Mouse (Mus musculus) T-helper 1 cell (primary cell): ENCODE measurements around the gene Txlng.
"Not testable (repeated sequence)": the region's sequence is repeated elsewhere in the genome, so short reads cannot be mapped to it uniquely, and the experiment has no call there.

Experiments used
- in situ Hi-C: fragments of 300-600 bp; cut with MboI, MseI; formaldehyde crosslinking; loops from one replicate; pipeline ENCODE4 v1.15.1; 2025; ENCODE audit warnings: high pct_unique_total_duplicates

Gene Txlng

DNA sequence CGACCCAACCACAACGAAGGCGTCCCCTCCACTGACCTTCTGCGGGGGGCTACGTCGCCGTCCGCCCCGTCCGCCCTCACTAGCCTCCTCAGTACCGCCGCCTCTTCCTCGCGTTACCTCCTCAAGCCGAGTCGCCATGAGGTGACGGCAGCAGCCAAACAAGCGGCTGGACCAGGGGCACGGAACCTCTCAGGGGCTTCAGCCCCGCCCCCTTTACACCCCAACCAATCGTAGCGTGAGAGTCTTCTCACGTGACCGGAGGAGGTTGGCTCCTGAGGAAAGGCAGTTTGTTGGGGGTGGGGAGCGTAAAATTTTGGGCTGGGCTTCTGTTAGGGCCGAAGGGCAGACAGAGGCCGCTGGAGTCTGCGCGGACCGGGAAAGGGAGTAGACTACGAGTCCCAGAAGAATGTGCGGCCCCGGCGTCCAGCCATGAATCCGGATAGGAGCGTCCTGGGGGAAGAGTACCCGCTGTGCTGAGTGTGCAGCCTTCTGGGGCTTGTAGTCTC lies at the start of gene Txlng:
Gene Txlng (minus strand): TSS at position 252 of the 506 bp plus-strand sequence.
- in situ Hi-C loops = no loop called here

DNA sequence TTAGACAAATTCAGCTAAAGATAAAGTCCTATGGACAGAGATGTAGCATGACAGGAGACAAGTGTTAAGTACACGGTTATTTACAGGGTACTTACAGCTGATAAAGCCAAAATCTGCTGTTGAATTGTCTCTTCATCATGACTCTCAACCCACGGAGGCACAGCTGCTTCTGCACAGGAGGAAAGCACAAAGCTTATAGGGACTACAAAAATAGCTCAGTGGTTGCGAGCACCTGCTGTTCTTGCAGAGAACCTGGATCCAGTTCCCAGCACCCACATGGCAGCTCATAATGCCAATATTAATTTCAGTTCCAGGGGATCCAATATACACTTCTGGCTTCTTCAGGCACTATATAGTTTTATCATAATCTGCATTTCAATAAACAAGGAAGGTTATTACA lies 49.0 kb upstream of the Txlng start:
- in situ Hi-C loops = no loop called here

- in situ Hi-C loops = no loop called here
These were observed 44.5 kb upstream of the Txlng start for GRCm38 (mm10) chrX:162873761-162874160.

DNA sequence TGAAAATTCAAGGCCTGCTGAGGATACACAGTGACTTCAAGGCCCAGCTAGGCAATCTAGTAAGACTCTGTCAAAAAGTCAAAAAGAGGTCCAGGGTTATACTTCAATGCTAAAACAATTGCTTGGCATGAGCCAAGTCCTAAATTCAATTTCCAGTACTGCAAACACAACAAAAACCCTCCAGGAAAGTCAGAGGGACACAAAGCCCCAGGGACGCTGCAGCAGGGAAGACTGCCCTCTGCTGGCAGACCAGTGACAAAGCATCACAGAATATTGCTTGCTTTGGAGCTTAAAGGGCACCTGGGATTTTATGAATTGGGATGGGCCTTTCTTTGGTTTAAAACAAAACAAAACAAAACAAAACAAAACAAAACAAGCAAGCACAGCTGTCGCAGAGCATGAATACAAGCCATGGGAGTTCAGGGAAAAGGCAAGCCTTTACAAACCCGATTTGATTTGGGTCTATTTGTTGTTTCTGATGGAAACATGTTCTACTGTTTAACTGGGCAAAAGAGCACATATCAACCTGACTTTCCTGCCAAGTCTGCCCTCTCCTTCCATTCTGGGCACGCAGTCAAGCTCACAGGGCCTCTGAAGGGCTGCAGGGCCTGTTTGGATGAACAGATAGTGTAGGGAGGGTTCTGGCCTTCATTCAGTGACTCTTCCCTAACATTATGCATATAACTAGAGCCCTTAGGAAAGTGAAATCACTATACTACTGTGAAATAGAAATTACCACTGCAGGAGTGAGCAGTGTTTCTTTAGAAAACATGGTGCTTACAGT lies 42.7 kb upstream of the Txlng start:
- in situ Hi-C loops = no loop called here

DNA sequence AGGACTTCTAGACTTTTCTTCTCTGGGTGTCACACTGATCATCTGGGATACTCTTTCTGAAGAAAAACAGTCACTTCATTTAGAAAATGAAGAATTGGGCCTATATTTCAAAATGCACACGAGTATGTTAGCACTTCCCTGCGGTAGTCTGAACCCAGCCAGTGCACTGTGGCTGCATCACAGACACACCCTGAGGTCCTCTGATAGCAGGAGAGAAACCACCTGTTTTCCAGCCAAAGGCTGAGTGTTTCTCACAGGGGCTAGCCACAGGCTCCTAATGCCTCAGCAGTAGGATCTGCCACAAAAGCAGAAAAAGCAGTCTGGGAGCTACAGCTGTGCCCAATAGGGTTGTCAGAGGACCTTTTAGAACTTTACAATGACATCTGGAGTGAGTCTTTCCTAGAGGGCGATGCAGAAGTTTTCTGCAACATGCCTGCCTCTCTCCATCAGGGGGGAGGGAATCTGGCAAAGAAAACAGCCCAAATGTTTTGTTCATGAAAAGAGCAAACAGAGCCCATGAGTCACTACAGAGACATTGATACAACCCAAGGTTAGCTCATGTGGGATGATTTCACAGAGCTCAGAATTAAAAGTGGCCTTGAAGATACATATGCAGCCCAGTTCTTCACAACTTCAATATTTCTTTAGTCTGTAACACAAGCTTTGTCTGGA lies 39.2 kb upstream of the Txlng start:
- in situ Hi-C loops = no loop called here

DNA sequence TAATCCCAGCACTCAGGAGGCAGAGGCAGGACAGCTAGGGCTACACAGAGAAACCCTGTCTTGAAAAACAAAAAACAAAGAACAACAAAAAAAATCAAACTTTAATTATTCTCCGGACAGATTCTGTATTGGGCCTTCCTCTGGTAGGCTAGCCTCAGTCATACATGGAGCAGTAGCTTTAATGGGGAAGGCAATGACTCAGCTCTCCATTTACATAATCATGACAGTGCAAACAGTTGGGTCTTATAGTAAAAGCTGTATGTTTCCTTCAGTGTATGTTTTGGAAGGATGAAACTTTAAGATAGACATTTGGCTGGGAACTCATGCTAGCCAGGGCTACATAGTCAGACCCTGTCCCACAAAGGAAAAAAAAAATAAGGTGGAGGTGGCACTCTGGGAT lies 19.4 kb upstream of the Txlng start:
- in situ Hi-C loops = no loop called here

- in situ Hi-C loops = no loop called here
These were observed 16.3 kb upstream of the Txlng start for GRCm38 (mm10) chrX:162845531-162845930.

GRCm38 (mm10) chrX:162844447-162845100 lies 15.3 kb upstream of the Txlng start:
- in situ Hi-C loops = no loop called here

DNA sequence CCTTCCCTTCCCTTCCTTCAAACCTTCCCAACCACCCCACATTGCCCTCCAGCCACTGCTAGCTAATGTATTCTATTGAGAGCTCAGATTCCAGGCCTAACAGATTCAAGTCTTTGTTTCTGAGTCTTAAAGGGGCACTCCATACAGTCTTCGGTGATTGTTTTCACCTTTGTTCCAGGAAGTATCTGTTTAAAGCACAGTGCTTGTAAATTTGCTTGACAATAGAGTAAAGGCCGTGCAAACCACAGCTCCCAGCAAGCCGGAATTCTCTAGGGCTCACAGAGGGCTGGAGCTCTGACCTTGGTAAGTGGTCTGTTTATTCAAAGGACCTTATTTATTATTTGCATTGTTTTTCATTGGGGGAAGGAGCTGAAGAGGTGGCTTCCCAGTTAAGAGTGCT lies 2.8 kb upstream of the Txlng start:
- in situ Hi-C loops = no loop called here

GRCm38 (mm10) chrX:162831542-162831941 lies 2.3 kb upstream of the Txlng start:
- in situ Hi-C loops = no loop called here

DNA sequence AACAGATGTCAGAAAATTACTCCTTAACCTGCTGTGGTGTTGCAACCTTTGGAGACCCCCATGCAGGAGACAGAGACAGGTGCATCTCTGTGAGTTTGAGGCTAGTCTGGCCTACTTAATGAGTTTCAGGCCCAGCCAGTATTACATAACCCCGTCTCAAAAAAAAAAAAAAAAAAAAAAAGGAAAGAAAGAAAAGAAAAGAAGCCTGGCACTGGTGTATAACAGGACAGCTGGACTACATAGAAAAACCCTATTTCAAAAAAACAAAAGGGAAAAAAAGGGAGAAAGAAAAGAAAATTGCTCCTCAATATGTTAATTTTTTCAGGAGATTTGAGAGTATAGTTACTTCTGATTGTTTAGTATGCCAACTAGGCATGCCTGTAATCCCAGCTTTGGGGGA lies 1.8 kb upstream of the Txlng start:
- in situ Hi-C loops = no loop called here

DNA sequence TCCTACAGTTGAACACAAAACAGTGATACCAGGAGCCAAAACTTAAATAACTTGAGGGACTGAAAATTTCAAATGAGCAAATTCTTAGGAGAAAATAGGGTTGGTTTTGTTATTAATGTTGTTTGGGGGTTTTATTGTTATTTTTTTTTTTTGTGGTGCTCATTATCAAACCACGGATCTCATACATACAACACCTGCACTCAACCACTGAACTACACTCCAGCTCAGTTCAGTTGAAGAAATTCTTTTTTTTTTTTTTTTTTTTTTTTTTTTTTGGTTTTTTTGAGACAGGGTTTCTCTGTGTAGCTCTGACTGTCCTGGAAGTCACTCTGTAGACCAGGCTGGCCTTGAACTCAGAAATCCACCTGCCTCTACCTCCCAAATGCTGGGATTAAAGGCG lies 1.1 kb upstream of the Txlng start:
- in situ Hi-C loops = not testable (repeated sequence)

GRCm38 (mm10) chrX:162829741-162830140 lies 487 bp upstream of the Txlng start:
- in situ Hi-C loops = no loop called here

DNA sequence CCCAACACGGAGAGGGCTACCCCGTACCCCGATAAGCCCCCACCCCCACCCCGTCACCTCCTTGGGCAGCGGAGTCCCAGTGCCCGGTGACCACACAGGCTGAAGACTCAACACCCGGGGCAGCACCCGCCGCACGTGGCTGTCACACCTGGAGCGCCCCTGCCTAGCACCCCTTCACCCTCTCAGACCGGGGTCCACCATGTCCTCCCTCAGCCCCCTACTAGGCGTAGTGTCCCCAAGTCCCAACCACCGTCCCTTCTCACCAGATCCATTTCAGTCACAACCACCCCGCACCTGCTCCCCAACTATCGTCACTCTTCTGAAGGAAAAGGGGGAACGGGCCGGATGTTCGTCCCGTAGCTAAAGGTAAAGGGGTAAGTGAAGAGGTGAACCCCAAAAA lies 471 bp downstream of the Txlng start:
- in situ Hi-C loops = no loop called here

- in situ Hi-C loops = no loop called here
These were observed 1.2 kb downstream of the Txlng start for GRCm38 (mm10) chrX:162828016-162828415.

DNA sequence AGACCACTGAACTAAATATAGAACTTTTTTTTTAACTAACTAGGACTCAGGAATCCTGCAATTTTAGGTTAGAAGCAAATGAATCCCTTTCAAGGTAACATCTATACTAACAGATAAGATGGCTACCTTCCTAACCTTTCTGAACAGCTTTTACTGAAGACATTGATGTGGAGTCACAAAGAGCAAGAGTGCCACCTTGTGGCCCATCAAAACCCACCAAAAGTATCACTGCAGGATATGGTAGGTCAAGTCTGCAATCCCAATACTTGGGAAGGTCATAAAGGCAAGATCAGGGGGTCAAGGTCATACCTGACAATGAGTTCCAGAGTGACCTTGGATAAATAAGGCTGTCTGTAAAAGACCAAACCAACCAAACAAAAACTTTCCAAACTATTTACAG lies 28.9 kb downstream of the Txlng start:
- in situ Hi-C loops = no loop called here

- in situ Hi-C loops = not testable (repeated sequence)
These were observed 37.9 kb downstream of the Txlng start for GRCm38 (mm10) chrX:162791392-162791791.

- in situ Hi-C loops = no loop called here
These were observed 40.9 kb downstream of the Txlng start for GRCm38 (mm10) chrX:162788372-162788771.

DNA sequence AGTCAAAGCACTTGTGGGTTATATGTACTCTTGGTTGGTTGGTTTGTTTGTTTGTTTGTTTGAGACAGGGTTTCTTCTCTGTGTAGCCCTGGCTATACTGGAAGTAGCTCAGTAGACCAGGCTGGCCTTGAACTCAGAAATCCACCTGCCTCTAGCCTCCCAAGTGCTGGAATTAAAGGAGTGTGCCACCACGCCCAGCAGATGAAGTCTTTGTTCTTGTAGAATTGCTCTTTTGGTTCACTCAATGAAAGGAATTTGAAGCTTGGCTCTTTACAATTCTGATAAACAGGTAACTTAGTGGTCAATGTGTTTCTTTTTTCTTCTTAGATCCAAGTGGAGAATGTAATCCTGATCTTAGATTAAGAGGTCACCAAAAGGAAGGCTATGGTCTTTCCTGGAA lies 58.5 kb downstream of the Txlng start:
- in situ Hi-C loops = no loop called here

- in situ Hi-C loops = no loop called here
These were observed 67.4 kb downstream of the Txlng start for GRCm38 (mm10) chrX:162761716-162762395.

DNA sequence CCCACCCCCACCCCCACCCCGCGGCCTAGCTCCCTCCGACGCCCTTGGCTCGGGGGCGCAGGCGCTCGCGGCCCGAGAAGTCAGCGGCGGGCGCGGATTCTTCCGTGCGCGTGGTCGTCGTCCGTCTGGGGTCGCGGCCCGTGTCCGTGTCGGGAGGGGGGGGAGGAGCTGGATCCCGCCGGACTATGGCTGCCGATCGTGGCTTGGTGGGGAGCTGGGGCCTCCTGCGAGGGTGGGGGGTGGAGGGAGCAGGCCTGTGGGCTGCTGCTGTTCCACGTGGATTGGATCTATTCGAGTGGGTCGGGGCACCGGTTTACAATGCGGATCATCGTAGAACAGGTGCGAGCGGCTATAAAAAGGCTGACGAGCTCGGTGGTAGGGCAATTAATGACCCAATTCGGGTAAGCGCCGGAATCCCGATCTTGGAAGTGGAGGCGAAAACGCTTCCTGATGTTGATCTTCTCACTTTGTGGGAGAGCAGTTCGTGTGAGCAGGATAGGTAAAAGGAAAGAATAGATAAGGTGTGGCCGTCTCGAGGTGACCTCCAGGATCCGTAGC lies 68.2 kb downstream of the Txlng start:
- in situ Hi-C loops = no loop called here
